Mouse (Mus musculus) urinary bladder, postnatal 25 days (tissue): ENCODE measurements at regions not wholly inside any gene's neighbourhood (a gene's known extent, or its start where the extent isn't known, plus 50 kb on each side); places are given as distances from the start of the nearest gene placed in this dataset.

ENCODE experiments used
- DNase-seq: peaks from one replicate; pipeline ENCODE4 v3.0.0; 2022; ENCODE audit warnings: low spot score

GRCm38 (mm10) chr14:76188105-76188645 lies 77.5 kb downstream of the Nufip1 start:
- no peak for DNase-seq

DNA sequence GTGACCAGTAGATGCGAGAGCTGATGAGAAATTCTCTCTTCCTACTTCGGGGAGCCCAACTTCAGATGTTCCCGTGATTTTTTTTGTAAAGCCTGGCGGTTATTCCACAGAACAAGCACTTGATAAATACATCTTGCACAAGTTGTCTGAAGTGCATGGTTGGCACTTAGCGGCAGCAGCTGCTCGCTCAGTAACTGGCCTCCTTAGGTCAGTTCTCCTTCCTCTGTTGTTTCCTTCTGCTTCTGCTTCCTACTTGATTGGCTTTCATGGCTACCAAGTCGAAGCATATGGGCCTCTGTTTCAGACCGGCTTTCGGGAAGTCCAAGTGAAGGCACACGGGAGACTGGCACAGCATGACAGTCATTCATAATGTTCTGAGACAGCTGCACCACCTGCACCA lies 84.6 kb downstream of the Nufip1 start:
- DNase-seq, result no peak

- no peak for DNase-seq
Measured at GRCm38 (mm10) chr14:76197357-76197756, 86.7 kb downstream of the Nufip1 start.

- DNase-seq, result no peak
Measured at GRCm38 (mm10) chr14:76198406-76198805, 87.7 kb downstream of the Nufip1 start.

DNA sequence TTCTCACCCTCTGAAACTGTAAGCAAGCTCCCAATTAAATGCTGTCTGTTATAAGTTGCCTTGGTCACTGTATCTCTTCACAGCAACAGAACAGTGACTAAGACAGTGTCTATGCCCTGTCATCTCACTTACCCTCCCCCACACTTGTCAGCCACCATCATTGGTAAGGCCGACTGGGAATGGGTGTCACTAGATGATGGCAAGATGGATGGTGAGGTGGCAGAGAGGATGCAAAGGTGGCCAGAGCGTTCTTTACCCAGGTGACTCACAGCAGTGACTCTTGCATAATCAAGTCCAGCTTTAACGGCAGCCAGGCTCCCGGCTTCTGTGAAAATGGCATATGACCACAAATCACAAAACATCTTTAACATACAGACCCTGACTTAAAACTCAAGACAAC lies 91.9 kb downstream of the Nufip1 start:
- no peak for DNase-seq

DNA sequence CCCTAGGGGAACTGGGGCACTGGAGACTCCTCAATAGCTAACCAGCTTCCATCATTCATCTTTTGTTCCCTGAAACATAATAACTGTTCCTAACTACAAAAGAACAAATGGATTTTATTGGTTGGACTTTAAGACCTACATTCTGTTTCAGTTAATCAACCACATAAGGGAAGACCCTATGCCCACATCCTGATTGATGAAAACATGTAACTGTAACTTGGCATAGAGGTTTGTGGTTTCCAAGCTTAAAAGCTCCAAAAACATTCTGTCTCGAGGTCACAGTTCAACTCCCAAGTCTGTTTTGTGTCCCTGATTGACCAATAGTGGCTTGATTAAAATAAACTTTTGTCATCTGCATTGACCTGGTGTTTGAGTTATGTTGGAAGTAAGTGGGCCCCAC lies 92.4 kb downstream of the Nufip1 start:
- no peak for DNase-seq

GRCm38 (mm10) chr14:76216446-76217177 lies 105.9 kb downstream of the Nufip1 start:
- DNase-seq, result no peak

DNA sequence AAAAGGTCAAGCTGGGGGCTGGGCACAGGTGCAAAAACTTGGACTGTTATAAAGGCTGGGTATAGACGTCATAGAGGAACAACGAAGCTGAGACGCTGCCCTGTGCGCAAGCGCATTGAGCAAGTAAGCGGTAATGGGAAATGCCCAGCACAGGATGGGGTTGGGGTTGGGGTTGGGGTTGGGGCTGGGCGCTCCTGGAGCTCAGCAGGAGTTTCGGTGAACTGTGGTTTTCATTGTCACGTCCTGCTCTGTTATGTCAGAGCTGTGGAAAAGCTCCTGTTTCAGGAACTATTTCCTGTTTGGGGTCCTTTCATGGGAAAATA lies 106.4 kb downstream of the Nufip1 start:
- no peak for DNase-seq

- peak; percentile 18 for DNase-seq
Measured at GRCm38 (mm10) chr14:76217571-76218256, 107.0 kb downstream of the Nufip1 start.

DNA sequence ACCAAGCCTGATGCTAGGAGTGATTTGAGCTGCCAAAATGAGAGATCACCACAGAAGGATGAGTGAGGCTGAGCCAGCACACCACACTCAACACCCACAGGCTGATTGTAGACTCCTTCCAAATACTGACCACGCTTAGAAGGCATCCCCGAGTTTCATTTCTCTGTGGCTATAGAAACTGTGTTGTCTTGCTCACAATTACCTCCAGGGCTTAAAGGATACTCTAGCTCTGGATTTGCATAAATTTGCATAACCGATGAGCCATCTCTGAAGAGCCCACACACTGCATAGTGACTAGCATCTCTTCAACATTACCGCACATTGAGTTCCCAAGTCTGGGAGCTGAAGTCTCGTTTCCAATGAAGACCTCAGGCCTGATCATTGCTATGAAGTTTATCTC lies 110.3 kb downstream of the Nufip1 start:
- no peak for DNase-seq

DNA sequence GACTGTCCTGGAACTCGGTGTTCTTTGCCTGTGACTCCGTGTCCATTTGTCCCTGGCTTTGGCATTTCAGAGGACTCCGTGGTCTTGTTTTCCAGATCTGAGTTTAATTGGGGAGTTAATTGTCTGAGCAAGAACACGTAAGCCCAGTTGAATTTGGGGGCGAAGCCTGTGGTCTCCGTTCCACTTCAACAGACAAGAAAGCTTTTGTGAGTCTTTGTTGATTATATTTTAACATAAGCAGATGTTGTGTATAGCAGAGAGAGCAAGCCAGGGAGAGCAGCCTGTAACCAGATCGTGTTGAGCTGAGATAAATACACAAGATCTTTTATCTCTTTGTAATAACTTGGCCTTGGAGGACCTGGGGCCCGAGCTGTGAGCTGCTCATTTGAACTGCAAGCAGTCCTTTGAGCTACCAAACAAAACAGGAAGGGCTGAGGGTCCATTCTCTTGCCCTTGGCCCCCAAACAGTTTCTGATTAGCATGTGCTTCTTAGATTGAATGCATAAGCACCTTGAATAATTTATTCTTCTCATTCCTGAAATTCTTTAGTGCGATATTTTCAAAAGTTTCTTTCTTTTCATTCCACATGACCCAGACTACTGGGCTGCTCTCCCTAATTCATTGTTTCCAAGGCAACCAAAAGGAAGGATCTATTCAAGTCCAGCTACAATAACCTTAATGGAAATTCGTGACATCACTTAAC lies 111.1 kb downstream of the Nufip1 start:
- no peak for DNase-seq

DNA sequence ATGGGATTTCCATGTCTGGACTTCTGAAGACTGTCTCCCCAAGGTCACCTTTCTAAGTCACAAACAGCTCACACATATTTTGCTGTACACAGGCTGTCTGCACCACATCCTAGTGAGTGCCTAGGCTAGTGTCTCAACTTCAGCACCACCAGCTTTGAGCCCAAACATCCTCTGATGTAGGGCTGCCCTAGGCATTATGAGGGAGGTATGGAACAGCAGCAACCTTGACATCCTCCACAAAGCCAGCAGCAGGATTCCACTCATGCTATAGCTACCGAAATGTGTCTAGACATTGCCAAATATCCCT lies 111.6 kb downstream of the Nufip1 start:
- no peak for DNase-seq

GRCm38 (mm10) chr14:76223036-76223650 lies 112.5 kb downstream of the Nufip1 start:
- DNase-seq, result no peak

DNA sequence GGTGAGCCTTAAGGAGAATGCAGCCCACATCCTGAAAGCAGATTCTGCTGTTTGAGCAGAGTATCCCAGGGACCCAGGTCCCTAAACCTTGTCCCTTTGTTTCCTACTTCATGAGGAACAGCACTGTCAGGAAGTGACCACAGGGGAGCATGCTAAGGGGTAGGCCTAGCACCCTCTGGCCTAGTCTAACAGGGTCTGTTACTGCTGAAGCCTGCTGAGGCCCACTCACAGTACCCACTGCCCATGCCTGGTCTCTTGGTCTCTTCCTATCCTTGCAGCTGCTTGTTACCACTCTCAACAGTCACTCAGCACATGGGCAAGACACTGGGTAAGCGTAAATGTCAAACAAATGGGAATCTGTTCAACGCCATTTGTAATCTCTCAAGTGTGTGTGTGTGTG lies 113.2 kb downstream of the Nufip1 start:
- no peak for DNase-seq

- no peak for DNase-seq
Measured at GRCm38 (mm10) chr14:76225532-76225931, 114.8 kb downstream of the Nufip1 start.

- DNase-seq, result no peak
Measured at GRCm38 (mm10) chr14:76226621-76227297, 116.1 kb downstream of the Nufip1 start.

DNA sequence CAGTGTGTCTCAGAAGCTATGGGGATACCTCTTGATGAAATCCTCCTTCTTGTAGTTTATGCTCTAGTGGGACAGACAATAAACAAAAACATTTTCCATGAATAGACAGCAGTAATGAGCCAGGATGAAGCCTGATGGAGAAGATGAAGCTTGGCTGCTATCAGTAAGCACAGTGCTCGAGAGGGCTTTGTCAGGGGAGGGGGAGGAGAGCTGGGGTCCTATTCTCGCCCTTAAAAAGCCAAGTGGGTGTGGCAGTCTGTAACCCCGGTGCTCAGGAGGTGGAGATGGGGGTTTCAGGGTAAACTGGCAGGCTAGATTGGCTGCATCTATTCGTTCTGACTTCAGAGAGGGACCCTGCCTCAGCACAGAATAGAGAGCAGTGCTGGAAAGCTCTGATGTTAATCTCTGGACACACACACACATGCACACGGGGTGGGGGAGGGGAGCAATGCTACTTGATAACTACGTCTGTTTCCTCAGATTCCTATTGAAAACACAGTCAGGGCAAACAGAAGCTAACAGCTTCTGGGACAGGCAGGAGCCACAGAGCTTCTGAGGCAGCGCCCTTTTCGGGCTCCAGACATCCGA lies 118.4 kb downstream of the Nufip1 start:
- DNase-seq, result no peak

DNA sequence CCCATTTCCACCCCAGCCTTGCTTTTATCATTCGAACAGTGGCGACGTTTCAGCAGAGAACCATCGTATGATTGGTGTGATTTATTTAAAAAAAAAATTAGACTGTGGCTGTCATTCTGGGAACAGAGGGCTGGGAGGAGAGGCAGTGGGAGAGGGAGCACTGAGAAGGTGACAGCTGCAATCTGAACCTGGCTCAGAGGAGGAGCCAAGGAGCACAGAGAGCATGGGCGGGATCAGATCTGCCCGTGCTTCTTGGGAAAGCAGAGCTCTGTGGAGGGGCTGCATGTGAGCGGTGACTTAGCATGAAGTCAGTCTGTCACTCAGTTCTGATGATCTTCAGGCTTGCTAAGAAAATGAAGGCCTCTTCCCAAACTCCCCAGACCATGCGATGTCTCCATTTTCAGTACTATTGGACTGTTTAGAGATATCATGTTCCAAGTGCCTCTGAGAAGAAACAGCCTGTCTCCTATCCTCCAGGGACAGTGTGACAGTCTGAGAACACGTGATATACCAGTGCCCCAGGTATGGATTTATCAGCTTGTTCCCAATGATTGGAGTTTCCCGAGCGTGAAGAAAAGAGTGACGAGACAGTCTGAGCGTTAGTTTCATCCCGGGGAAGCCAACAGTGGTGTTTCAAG lies 129.3 kb downstream of the Nufip1 start:
- DNase-seq, result no peak

DNA sequence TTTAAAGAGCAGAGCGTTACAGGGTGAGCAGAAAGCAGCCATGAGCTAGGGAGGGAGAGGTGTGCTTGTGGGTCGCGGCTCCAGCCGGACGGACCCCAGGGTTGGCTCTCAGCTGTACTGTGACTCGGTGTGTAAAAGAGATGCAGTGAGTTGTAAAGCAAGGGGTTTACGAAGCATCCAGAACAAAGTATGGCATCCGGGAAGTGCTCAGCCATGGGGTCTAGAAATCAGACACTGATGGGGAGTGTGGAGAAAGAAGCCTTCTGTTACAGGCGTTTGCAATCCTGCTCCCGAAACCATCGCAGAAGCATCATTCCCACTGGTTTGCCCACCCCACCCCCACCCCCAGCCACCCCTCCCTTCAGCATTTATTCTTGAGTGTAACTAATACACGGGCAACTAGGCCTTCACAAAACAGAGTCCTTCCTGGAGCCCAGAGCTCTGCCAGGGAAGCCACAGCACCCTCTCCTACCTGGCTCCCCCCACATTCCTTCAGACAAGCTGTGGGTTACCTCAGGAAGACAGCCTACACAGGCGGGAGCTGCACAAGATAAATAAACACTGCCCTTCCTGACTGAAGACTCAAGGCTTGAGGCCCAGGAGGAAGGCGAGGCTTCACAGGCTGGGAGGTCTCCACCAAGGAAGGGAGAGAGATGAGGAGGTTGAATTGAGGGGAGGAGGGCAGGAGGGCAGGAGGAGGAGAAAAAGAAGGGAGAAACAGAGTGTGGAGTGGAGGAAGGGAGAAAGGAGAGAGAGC lies 133.1 kb downstream of the Nufip1 start:
- no peak for DNase-seq

DNA sequence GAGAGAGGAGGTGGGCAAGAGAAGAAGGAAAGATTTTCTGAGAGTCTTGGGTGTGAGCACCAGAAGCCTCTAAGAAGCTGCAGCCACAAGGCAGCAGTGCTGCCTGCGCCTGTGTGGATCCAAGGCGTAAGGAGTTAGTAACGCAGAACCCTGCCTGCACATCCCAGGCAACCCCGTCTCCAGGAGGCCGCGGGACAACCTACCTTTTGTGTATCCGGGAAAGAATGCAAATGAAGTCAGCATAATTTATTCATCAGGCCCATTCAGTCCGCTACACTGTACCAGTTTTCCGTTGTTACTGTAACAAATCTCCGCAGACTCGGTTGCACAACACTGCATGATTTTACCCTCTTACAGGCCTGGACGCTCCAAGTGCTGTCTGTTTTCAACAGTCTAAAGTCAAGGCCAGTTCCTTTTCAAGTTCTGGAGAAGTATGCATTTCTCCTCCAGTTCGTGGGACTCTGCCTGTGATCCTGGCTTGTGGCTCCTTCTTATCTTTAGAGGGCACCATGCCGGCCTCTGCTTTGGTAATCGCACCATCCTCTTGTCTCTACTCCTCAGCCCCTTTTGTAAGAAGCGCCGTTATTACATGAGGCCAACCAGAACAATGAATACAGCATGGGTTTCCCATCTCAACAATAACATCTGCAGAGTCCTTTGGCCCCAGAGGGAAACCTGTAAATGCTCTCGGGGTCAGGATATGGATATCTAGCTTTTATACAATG lies 133.8 kb downstream of the Nufip1 start:
- no peak for DNase-seq
